ENCODE assay signal across 8 mouse cellular contexts in genomic region chr1:151009115-151009797, GRCm38 (mm10). TPM values are rescaled to one million over a fixed set of nuclear protein-coding genes. Genes with fewer than 3 reads are reported as not detected.
DNase-seq lines count a peak whose midpoint lies in the region; ATAC-seq and TF ChIP-seq lines count a peak whose summit lies in the region.

No protein-coding gene starts in this region.

- H3K4me1 ChIP-seq in heart, embryonic 11.5 days (ENCODE audit: control insufficient read depth, insufficient read depth, low read length) = no peaks in the 10 kb centered on the region; the same call in 1 of the 2 replicates

- no peak overlapping the region for H3K9ac ChIP-seq in heart, embryonic 11.5 days (ENCODE audit: low read depth, low read length)

- 31% methylated on average over 6 of the region's 6 CpGs for WGBS in heart, embryonic 11.5 days (ENCODE audit: insufficient replicate concordance)

- H3K4me2 ChIP-seq in heart, embryonic 11.5 days = no peak overlapping the region

- DNase-seq in heart, adult 18-20 months = peak; percentile 61 to 82
- peak; percentile 61 for DNase-seq in ZHBTc4 (ENCODE audit: low read depth, low spot score)
- peak; percentile 79 for DNase-seq in embryo, embryonic 11 days
- peak; percentile 51 to 80 for DNase-seq in heart, postnatal 14 days
- DNase-seq in layer of hippocampus, adult 2 months (ENCODE audit: low spot score in 2 of 2) = peak; percentile 61 to 79
- DNase-seq in lung, postnatal 25 days (ENCODE audit: low spot score) = peak; percentile 77
- peak; percentile 64 to 78 for DNase-seq in right cerebral cortex, postnatal 10 days (ENCODE audit: low spot score in 2 of 2)

- H3K27ac ChIP-seq in heart, embryonic 11.5 days (ENCODE audit: low read depth, low read length) = no peak overlapping the region
- H3K27ac ChIP-seq in layer of hippocampus, adult 2 months = no peak overlapping the region

- no peaks in the 10 kb centered on the region for H3K9me3 ChIP-seq in heart, embryonic 11.5 days (replicated peaks; ENCODE audit: control insufficient read depth, low read length)

- no peaks in the 10 kb centered on the region for H3K27me3 ChIP-seq in heart, embryonic 11.5 days (ENCODE audit: control insufficient read depth, insufficient read depth, low read length)

- no peak overlapping the region for H3K4me3 ChIP-seq in heart, embryonic 11.5 days (ENCODE audit: low read depth, low read length)
- no peak overlapping the region for H3K4me3 ChIP-seq in layer of hippocampus, adult 2 months

- no peak for ATAC-seq in heart, embryonic 11.5 days (replicated peaks; ENCODE audit: insufficient number of reproducible peaks, low FRiP score, low TSS enrichment)

- H3K36me3 ChIP-seq in heart, embryonic 11.5 days (ENCODE audit: control insufficient read depth, insufficient read depth, low read length) = no peaks in the 10 kb centered on the region

- TF ChIP-seq CTCF in layer of hippocampus, adult 2 months (conservative IDR thresholded peaks at IDR 0.05) = peak; percentile 96; the same call in 1 of the 2 replicates

- intact Hi-C loops in heart, postnatal 14 days (cut with DNase I) = loop anchor here (2.0 to 5.0 kb wide), 3 partner anchors 88 to 228 kb away; no protein-coding TSS in a partner anchor

RNA-seq across cellular contexts. Expression of gene Hmcn1, which starts 16.0 kb away (rescaled TPM):
- 10 to 100 TPM; 14.7 to 15.8 TPM for total RNA-seq in heart, adult 18-20 months (2021)
- 18.0 and 24.8 TPM in 2 replicates for polyA plus RNA-seq in heart, embryonic 11.5 days (2014; fragmentation: Nextera tagmentation; extraction: Ambion mirVana)
- 10 to 100 TPM; 24.6 to 25.6 TPM for total RNA-seq in heart, postnatal 14 days (2021)
- total RNA-seq in layer of hippocampus, adult 2 months (2021) = 1 to 10 TPM; 1.6 to 2.0 TPM

Comparison
In these comparisons a context has a peak if more than half of its experiments do, and no peak if none do; other contexts are left out.
1. RNA of gene Hmcn1, which starts 16.0 kb away (total RNA-seq): 24.6 to 25.6 TPM in heart, postnatal 14 days and 14.7 to 15.8 TPM in heart, adult 18-20 months; 1.6 to 2.0 TPM in layer of hippocampus, adult 2 months; every median in the first group is over 4 times any median in the second.
2. Peak in every context shown above with its lines, with median percentiles within 50 percentile points of each other: DNase-seq.